Mouse (Mus musculus) myocyte (in vitro differentiated cells): ENCODE data around the gene C87436. TPM values are rescaled to one million over a fixed set of nuclear protein-coding genes. Genes with fewer than 3 reads are reported as not detected.

Experiments
- H3K27me3 ChIP-seq: one replicate; pipeline ENCODE4 v1.6.1; 2011; ENCODE audit not compliant: control insufficient read depth, insufficient read depth, insufficient read length
- H3K36me3 ChIP-seq: one replicate; pipeline ENCODE4 v1.6.1; 2011; ENCODE audit not compliant: control insufficient read depth, insufficient read depth
- H3K4me2 ChIP-seq: one replicate; pipeline ENCODE4 v1.6.1; 2011; ENCODE audit warnings: low read depth, control low read depth
- H3K4me3 ChIP-seq: one replicate; pipeline ENCODE4 v1.5.1; 2011; ENCODE audit warnings: mild to moderate bottlenecking, control low read depth, moderate library complexity
- H3K79me2 ChIP-seq: one replicate; pipeline ENCODE4 v1.6.1; 2011; ENCODE audit not compliant: control insufficient read depth, insufficient read depth
- H3ac ChIP-seq: one replicate; pipeline ENCODE4 v1.6.1; 2011; ENCODE audit not compliant: control insufficient read depth, insufficient read length
- CEBPB ChIP-seq: IDR thresholded peaks from 2 replicates; pipeline ENCODE4 v1.6.1; 2011; ENCODE audit warnings: mild to moderate bottlenecking, moderate library complexity; ENCODE audit not compliant: poor library complexity, insufficient read depth, severe bottlenecking
- E2F4 ChIP-seq: IDR thresholded peaks from one replicate; pipeline ENCODE4 v1.6.1; 2011; ENCODE audit warnings: mild to moderate bottlenecking, control low read depth, moderate library complexity; ENCODE audit not compliant: insufficient read depth
- MAX ChIP-seq: IDR thresholded peaks from one replicate; pipeline ENCODE4 v1.6.1; 2011; ENCODE audit warnings: low read depth, mild to moderate bottlenecking, control low read depth
- MYOD1 ChIP-seq, 3 experiments: IDR thresholded peaks; one replicate each; pipeline ENCODE4 v1.6.1; 2011; ENCODE audit warnings: control low read depth in 2 of 3, low read depth in 2 of 3, mild to moderate bottlenecking in 2 of 3, moderate library complexity in 1 of 3; ENCODE audit not compliant: insufficient read length in 2 of 3, control insufficient read depth in 1 of 3
- MYOG ChIP-seq, 3 experiments: IDR thresholded peaks; one replicate each; pipeline ENCODE4 v1.6.1; 2011; ENCODE audit warnings: control low read depth in 2 of 3, low read depth in 2 of 3, mild to moderate bottlenecking in 2 of 3; ENCODE audit not compliant: insufficient read length in 2 of 3, control insufficient read depth in 1 of 3, insufficient read depth in 1 of 3
- POLR2A ChIP-seq: IDR thresholded peaks from one replicate; pipeline ENCODE4 v1.6.1; 2011; ENCODE audit warnings: low read depth, mild to moderate bottlenecking, control low read depth, moderate library complexity; ENCODE audit not compliant: insufficient read length
- POLR2AphosphoS2 ChIP-seq: IDR thresholded peaks from one replicate; pipeline ENCODE4 v1.6.1; 2011; ENCODE audit warnings: low read depth, control low read depth; ENCODE audit not compliant: insufficient read length
- REST ChIP-seq: IDR thresholded peaks from one replicate; pipeline ENCODE4 v1.6.1; 2011; ENCODE audit warnings: mild to moderate bottlenecking, control low read depth, moderate library complexity; ENCODE audit not compliant: insufficient read depth, insufficient read length
- SRF ChIP-seq: IDR thresholded peaks from one replicate; pipeline ENCODE4 v1.6.1; 2011; ENCODE audit warnings: low read depth; ENCODE audit not compliant: control insufficient read depth, insufficient read length
- TCF12 ChIP-seq: IDR thresholded peaks from one replicate; pipeline ENCODE4 v1.6.1; 2011; ENCODE audit warnings: mild to moderate bottlenecking, control low read depth; ENCODE audit not compliant: poor library complexity, insufficient read depth, severe bottlenecking
- TCF3 ChIP-seq: IDR thresholded peaks from one replicate; pipeline ENCODE4 v1.6.1; 2011; ENCODE audit warnings: low read depth, control low read depth; ENCODE audit not compliant: insufficient read length
- USF1 ChIP-seq: IDR thresholded peaks from one replicate; pipeline ENCODE4 v1.6.1; 2011; ENCODE audit warnings: low read depth, mild to moderate bottlenecking, control low read depth, moderate library complexity
- polyA plus RNA-seq: library from polyadenylated mRNA; unstranded; fragments of >200 nt; fragmentation: generic; extraction: Trizol; gene quantifications from one replicate; pipeline ENCODE4 v1.2.1, GENCODE M21; 2012; ENCODE audit warnings: missing spikeins

C87436 gene
- polyA plus RNA-seq, 1 experiment = 6.9 TPM

- TF ChIP-seq MAX (no peak), MYOG (IDR thresholded peaks at IDR 0.05; ENCODE audit: control insufficient read depth in 1 of 3, insufficient read depth in 1 of 3, insufficient read length in 2 of 3, low read depth in 2 of 3) (peak; percentile 22 to 87 (median 83)), MYOD1 (IDR thresholded peaks at IDR 0.05; ENCODE audit: control insufficient read depth in 1 of 3, insufficient read length in 2 of 3, low read depth in 2 of 3) (peak; percentile 25 to 64 (median 26))
- Histone ChIP-seq H3K27me3 (no peaks in the 10 kb centered on the region), H3K4me3 (no peak overlapping the region), H3K36me3 (peaks cover 10% of the 10 kb centered on the region), H3ac (no peak overlapping the region), H3K79me2 (no peaks in the 10 kb centered on the region), H3K4me2 (peak overlapping the region; percentile 2)
Observed at GRCm38 (mm10) chr6:86463079-86463478, 24.9 kb downstream of the C87436 start.

GRCm38 (mm10) chr6:86471317-86471716, 33.1 kb downstream of the C87436 start:
- Histone ChIP-seq H3ac (peak overlapping the region; percentile 26), H3K27me3 (no peaks in the 10 kb centered on the region), H3K79me2 (no peaks in the 10 kb centered on the region), H3K4me2 (peak overlapping the region; percentile 96), H3K36me3 (no peaks in the 10 kb centered on the region), H3K4me3 (peak overlapping the region; percentile 53)
- TF ChIP-seq USF1 (no peak), MYOG (IDR thresholded peaks at IDR 0.05; ENCODE audit: control insufficient read depth in 1 of 3, insufficient read depth in 1 of 3, insufficient read length in 2 of 3, low read depth in 2 of 3) (no peak), SRF (no peak), POLR2AphosphoS2 (no peak), MAX (no peak), POLR2A (no peak), TCF3 (no peak), TCF12 (no peak), MYOD1 (IDR thresholded peaks at IDR 0.05; ENCODE audit: control insufficient read depth in 1 of 3, insufficient read length in 2 of 3, low read depth in 2 of 3) (no peak), REST (no peak), E2F4 (no peak)

DNA sequence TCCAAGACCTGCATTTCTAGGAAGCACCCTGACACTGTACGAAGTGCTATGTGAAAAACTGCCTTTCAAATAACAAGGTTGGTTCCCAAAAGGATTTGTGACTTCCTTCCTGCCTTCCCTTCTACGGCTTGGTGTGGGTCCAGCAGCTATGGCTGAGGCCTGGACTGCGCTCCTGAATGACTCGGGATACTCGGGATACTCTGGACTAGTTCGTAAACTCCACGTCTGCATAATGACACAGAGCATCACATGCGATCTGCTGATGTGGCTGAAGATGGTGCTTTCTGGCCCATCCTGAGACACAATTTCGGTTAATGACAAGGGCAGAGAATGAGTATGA, 33.6 kb downstream of the C87436 start:
- no peaks in the 10 kb centered on the region for H3K79me2 ChIP-seq
- peak overlapping the region; percentile 26 for H3ac ChIP-seq
- peak overlapping the region; percentile 96 for H3K4me2 ChIP-seq
- no peaks in the 10 kb centered on the region for H3K36me3 ChIP-seq
- TF ChIP-seq CEBPB (no peak), MYOG (IDR thresholded peaks at IDR 0.05; ENCODE audit: control insufficient read depth in 1 of 3, insufficient read depth in 1 of 3, insufficient read length in 2 of 3, low read depth in 2 of 3) (no peak), MAX (no peak), SRF (no peak), TCF3 (no peak), POLR2AphosphoS2 (no peak), MYOD1 (IDR thresholded peaks at IDR 0.05; ENCODE audit: control insufficient read depth in 1 of 3, insufficient read length in 2 of 3, low read depth in 2 of 3) (no peak), E2F4 (no peak), USF1 (no peak), POLR2A (no peak)
- H3K27me3 ChIP-seq = no peaks in the 10 kb centered on the region
- peak overlapping the region; percentile 53 for H3K4me3 ChIP-seq

GRCm38 (mm10) chr6:86472100-86472955, 34.2 kb downstream of the C87436 start:
- Histone ChIP-seq H3K79me2 (no peaks in the 10 kb centered on the region), H3K36me3 (no peaks in the 10 kb centered on the region), H3K4me2 (peak overlapping the region; percentile 97), H3K4me3 (peak overlapping the region; percentile 53), H3K27me3 (no peaks in the 10 kb centered on the region), H3ac (peak overlapping the region; percentile 26)
- TF ChIP-seq MAX (no peak), REST (peak; percentile 24), E2F4 (peak; percentile 70), SRF (peak; percentile 65), MYOG (IDR thresholded peaks at IDR 0.05; ENCODE audit: control insufficient read depth in 1 of 3, insufficient read depth in 1 of 3, insufficient read length in 2 of 3, low read depth in 2 of 3) (peak in 1 of 3 experiments; percentile 73), TCF3 (no peak), CEBPB (no peak), POLR2AphosphoS2 (peak; percentile 96), POLR2A (peak; percentile 85), MYOD1 (IDR thresholded peaks at IDR 0.05; ENCODE audit: control insufficient read depth in 1 of 3, insufficient read length in 2 of 3, low read depth in 2 of 3) (peak in 2 of 3 experiments; percentile 43 to 68), TCF12 (no peak), USF1 (peak; percentile 91)

- Histone ChIP-seq H3K4me3 (peak overlapping the region; percentile 53), H3K79me2 (no peaks in the 10 kb centered on the region), H3K36me3 (no peaks in the 10 kb centered on the region), H3K4me2 (peak overlapping the region; percentile 97), H3K27me3 (no peaks in the 10 kb centered on the region), H3ac (peak overlapping the region; percentile 26)
- TF ChIP-seq MAX (no peak), SRF (no peak), POLR2A (peak; percentile 55), POLR2AphosphoS2 (peak; percentile 40)
Observed at GRCm38 (mm10) chr6:86473077-86473476, 34.9 kb downstream of the C87436 start.
